Mouse (Mus musculus) mesoderm, embryonic 11.5 days (tissue): ENCODE measurements around the gene Gm47429.
"Not testable (repeated sequence)": the region's sequence is repeated elsewhere in the genome, so short reads cannot be mapped to it uniquely, and the experiment has no call there.

Experiments
- DNase-seq: peaks from one replicate; pipeline ENCODE4 v3.0.0-alpha.2; 2012; ENCODE audit warnings: low read depth, low spot score

Gm47429 gene

GRCm38 (mm10) chr13:50443812-50444211 is at the start of gene Gm47429:
Gm47429 (minus strand) TSS chr13:50443912.
- DNase-seq = no peak

DNA sequence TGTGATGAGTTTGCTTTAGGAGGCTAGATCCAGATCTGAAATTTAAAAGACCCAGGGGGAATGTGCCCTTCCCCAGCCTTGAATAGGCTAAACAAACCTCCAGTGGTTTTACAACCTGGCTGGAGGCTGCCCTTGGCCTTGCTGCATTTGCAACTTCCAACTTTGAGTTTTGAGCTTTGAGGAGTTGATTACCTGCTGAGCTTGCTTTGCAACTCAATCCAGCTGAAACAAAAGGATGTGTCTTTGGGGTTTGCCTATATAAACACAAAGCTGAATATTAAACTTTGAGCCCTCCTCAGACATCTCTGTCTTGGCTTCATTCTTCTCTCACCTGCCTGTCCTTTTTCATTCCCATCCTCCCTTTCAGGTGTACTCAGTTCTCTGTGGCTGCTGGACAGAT is 44.8 kb upstream of the Gm47429 start:
- DNase-seq = not testable (repeated sequence)

- DNase-seq = no peak
These were observed 23.3 kb upstream of the Gm47429 start, which contains the start of gene Nutm2 for GRCm38 (mm10) chr13:50467007-50467406. Nutm2 (plus strand) TSS chr13:50467307.

DNA sequence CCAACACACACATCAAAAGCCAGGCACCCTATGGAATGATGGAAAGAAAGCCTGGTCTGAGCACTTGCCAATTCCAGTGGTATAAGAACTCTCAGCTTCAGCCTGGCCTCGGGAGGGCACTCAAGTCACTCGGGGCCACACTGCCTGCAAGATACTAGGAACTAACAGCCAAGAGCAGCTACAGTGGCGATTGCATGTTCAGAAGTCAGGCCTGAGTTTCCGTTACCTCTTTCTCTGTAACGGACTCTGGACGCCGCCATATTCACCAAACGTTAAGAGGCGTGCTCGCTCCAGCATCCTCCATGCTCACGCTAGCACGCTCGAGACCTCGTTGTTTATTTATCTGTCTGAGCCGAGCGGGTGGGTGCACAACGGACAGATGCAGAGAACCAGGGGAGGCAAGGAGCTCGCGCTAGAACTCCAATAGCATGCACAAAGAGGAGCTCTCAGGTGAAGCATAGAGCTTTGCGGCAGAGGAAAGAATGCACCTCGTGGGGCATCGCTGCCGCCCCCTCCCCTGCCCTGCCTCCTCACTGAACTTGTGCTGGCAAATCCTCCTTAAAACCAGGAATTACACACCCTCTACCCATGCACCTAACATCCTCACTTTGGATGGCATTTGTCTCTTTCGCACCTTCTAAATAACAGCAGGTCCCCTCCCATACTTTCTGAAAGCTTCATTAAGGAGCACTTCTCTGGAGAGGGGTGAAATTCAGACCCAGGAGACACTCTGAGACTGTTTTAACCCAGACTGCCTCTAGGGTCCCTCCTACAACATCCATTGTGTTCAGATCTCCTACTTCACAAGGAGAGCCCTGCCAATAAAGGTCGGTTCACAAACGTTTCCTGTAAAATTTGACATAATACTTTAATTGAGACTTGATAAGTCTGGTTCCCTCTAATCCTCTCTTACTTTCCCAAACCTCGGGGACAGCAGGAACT is 21.2 kb upstream of the Gm47429 start:
- DNase-seq = peak; percentile 2

GRCm38 (mm10) chr13:50460433-50460832 is 16.7 kb upstream of the Gm47429 start:
- DNase-seq = not testable (repeated sequence)

GRCm38 (mm10) chr13:50453426-50453825 is 9.7 kb upstream of the Gm47429 start:
- DNase-seq = no peak

GRCm38 (mm10) chr13:50452266-50452665 is 8.6 kb upstream of the Gm47429 start:
- DNase-seq = not testable (repeated sequence)

- no peak for DNase-seq
These were observed 1.5 kb upstream of the Gm47429 start for GRCm38 (mm10) chr13:50445261-50445660.

DNA sequence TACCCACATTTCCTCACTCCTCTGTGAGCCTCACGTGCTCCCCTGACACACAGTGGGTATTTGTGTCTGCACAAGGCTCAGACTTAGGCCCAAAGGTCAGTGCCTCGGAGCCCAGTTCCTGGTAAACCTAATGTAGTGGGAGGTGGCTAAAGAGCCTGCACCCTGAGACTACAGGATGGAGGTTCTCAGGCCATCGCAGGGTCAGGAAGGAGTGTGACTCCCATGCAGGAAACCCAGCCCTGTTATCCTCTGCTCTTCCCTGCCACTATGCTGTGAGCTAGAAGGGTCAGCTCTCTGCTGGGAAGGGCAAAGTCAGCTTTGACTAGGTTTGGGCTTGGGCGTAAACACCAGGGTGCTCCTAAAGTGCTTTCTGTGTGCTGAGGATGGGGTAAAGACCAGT is 17.0 kb downstream of the Gm47429 start:
- no peak for DNase-seq

DNA sequence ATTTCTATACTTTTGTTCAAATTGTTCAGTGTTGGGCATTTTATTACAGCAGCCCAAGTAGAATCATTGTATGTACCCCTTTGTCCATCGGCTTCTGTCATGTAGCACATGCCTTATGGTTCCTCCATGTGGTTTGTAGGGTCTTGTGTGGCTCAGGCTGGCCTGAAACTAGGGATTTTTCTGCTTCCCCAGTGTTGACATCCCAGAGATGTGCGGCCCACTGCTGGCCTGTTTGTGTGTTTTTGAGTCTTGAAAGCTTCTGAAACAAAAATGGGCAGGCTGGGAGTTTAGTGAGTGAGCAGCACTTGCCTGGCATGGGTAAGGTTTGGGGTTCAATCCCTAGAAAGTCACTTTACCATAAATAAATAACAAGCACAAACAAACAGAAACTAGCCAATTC is 19.2 kb downstream of the Gm47429 start:
- no peak for DNase-seq

DNA sequence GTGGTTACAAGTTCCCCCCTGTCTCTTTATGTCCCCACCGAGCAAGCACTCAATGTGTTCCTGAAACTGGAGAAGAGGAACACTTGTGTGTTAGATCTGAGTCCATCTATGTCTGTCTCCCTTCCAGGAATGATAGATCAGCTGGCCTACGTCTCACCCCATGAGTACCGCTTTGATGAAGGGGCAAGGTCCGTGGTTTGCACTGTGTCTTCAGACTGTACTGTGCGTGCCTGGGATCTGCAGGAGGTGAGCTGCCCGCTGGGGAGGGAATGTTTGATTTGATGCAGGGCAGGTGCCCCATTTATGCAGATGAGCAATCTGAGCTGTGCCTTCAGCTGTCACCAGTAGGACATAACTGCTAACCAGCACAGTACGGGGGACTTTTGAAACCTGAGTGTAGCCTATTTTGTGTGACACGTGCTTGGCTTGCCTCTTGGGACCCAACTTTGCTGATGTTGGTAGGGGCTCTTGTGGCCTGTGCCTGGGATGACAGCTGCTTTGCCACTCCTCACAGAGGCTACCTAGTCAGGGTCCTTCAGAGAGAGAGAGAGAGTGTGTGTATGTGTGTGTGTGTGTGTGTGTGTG is 20.0 kb downstream of the Gm47429 start:
- DNase-seq = no peak

GRCm38 (mm10) chr13:50418421-50418820 is 25.3 kb downstream of the Gm47429 start:
- no peak for DNase-seq

DNA sequence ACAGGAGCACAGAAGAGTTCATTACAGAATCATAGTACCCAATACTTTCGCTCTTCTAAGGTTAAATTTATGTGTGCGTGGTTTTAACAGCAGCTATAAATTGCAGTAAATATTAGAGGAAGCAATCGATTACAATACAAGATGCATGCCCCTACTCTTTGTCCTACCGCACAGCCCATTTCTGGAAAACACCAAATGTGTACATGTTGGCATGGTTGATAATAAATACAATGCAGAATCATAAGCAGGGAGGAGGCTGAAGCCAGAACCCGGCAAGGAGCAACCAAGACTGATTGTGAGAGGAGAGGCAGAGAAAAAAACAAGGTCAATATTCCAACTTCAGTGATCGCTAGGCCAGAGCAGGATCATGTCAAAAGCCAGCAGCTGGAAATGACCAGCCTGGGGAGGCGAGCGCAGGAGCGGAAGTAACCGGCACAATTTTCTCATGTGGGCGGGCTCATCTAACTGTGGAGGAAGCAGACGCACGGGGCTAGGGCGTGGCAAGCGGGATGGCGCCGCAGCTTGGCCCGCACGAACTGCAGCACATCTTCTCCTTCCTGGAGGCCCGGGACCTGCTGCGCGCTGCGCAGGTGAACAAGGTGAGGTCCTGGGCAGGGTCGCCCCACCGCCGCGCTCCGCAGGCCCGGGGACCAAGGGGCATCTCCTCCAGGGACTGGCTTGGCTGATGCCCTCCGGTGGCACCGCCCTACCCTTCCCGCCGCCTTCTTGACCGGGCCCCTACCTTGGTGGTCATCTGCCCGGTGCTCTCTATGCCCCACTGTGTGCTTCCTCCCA is 26.1 kb downstream of the Gm47429 start, which contains the start of gene Fbxw17:
Gene Fbxw17, plus strand, starts transcription at position 476 of the 795 bp plus-strand sequence.
- DNase-seq = peak; percentile 70
